Mouse (Mus musculus) brain, embryonic 14.5 days (tissue): ENCODE data around the gene Gpr153.

Experiments used
- CTCF ChIP-seq: fragments of 200-500 bp; IDR thresholded peaks from 2 replicates; pipeline ENCODE4 v1.5.1; 2012; ENCODE audit warnings: inconsistent platforms, mild to moderate bottlenecking, moderate library complexity, borderline replicate concordance; ENCODE audit not compliant: insufficient read depth, insufficient read length; ENCODE audit errors: extremely low read depth
- POLR2A ChIP-seq: fragments of 200-500 bp; IDR thresholded peaks from 2 replicates; pipeline ENCODE4 v1.6.1; 2012; ENCODE audit warnings: mild to moderate bottlenecking, inconsistent platforms, borderline replicate concordance; ENCODE audit not compliant: poor library complexity, insufficient read depth, insufficient read length, severe bottlenecking; ENCODE audit errors: extremely low read depth

- TF ChIP-seq CTCF (no peak), POLR2A (no peak)
Observed at GRCm38 (mm10) chr4:152243241-152243891, 30.7 kb upstream of the Gpr153 start.
